Mouse (Mus musculus) kidney, postnatal 14 days (tissue): ENCODE data around the gene Trip6.
A peak's percentile ranks its signal among the peaks of the same experiment; 100 is the strongest.

ENCODE experiments used
- DNase-seq: peaks from one replicate; pipeline ENCODE4 v3.0.0; 2022; ENCODE audit warnings: mixed read lengths

The Trip6 gene

GRCm38 (mm10) chr5:137338256-137338655 lies 24.1 kb upstream of the Trip6 start:
- DNase-seq, result peak; percentile 95

GRCm38 (mm10) chr5:137337190-137337589 lies 23.0 kb upstream of the Trip6 start:
- DNase-seq, result no peak

DNA sequence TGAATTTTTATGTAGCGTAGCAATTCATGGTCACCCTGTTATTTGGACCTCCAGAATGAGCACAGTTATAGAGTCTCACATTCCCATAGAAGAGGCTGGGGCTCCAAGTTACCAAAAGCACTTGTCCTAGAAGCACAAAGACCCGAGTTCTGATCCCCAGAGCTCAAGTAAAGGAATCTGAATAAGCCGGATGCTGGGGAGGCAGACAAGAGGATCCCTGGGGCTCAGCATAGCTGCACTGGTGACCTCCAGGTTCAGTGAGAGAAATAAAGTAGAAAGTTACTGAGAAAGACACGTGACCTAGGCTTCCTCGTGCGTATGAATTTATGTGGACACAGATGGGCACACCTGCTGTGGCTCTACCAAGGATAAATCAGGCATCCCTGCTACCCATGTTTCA lies 20.9 kb upstream of the Trip6 start:
- no peak for DNase-seq

DNA sequence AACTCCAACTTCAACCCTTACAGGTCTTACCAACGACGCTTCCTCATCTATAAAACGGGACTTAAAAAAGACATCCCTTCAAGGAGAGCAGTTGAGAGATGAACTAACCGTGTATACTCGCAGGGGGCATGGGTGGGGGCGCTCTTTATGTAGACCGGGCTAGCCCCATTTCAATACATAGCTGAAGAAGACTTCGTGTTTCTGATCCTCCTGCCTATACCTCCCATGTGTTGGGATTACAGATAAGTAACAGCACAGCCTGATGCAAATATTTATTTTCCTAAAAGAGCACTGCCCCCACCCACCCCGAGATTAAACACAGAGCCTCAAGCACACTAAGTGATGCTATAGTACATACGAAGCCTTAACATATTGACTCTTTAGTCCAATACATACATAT lies 20.1 kb upstream of the Trip6 start:
- DNase-seq, result no peak

DNA sequence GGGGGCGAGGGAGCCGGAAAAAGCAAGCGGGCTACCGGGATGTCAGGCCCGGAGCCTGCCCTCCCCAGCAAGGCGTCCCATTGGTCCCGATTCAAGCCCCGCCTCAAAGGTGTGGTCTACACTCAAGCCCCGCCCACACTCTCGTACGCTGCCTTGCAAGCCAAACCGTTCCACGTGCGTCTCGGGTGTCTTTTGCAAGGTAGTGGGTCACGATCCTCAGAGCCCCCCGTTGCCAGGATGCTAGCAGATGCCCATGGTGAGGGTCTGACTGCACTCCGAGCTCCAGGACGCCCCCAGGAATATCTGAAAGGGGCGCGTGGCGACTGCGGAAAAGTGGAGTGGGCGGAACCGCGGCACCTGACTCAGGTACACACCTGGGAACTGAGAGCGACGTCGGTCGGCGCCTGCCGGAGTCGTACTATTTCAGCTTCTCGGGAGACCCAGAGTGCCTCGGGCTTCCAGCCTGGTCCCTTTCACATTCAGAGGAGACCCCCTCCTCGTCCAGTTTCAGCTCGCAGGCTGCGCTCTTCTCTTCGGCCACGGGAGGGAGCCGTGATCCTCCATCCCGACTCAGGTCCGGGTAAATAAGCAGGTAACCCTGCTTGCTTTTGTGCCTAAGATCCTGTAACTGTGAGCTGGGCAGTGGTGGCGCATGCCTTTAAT lies 19.4 kb upstream of the Trip6 start, which contains the start of gene Slc12a9:
Gene Slc12a9, minus strand, starts transcription at position 86 of the 663 bp plus-strand sequence.
- peak; percentile 97 for DNase-seq

- DNase-seq, result no peak
Observed at GRCm38 (mm10) chr5:137332857-137333511, 18.8 kb upstream of the Trip6 start.

GRCm38 (mm10) chr5:137330910-137331309 lies 16.7 kb upstream of the Trip6 start:
- DNase-seq, result no peak

DNA sequence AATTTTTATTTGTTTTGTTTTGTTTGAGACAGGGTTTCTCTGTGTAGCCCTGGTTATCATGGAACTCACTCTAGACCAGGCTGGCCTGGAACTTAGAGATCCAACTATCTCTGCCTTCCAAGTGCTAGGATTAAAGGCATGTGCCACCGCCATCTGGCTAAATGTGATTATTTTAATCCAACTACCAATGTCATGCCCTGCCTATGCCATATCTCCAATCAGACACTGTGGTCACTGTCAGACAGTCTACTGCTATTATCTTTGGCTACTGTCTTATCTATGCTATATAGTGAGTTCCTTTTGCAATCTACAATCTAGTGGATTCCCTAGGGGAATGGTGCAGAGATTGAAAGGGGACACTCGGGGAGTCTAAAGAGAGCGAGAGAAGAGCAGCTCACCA lies 6.8 kb upstream of the Trip6 start:
- no peak for DNase-seq

- DNase-seq, result peak; percentile 58
Observed at GRCm38 (mm10) chr5:137318570-137318969, 4.4 kb upstream of the Trip6 start.

DNA sequence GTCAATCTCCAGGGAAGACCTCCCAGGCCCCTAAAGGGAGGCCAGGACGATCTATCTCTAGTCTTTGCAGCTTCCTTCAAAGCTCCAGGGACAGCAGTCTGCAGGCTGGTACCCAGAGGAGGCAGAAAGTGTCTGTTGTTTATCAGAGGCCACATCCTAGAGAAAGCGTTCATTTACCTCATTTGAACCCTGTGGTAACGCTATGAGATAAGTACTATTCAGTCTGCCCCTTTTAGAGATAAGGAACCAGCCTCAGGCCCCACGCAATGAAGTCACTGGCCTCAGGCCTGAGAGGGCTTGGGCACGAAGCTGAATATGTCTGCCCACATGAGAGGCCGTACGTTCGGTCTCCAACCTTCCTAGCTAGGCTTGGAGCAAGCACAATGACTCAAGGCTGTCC lies 3.2 kb upstream of the Trip6 start:
- no peak for DNase-seq

GRCm38 (mm10) chr5:137315084-137315903 lies 1.1 kb upstream of the Trip6 start:
- DNase-seq, result peak; percentile 52

DNA sequence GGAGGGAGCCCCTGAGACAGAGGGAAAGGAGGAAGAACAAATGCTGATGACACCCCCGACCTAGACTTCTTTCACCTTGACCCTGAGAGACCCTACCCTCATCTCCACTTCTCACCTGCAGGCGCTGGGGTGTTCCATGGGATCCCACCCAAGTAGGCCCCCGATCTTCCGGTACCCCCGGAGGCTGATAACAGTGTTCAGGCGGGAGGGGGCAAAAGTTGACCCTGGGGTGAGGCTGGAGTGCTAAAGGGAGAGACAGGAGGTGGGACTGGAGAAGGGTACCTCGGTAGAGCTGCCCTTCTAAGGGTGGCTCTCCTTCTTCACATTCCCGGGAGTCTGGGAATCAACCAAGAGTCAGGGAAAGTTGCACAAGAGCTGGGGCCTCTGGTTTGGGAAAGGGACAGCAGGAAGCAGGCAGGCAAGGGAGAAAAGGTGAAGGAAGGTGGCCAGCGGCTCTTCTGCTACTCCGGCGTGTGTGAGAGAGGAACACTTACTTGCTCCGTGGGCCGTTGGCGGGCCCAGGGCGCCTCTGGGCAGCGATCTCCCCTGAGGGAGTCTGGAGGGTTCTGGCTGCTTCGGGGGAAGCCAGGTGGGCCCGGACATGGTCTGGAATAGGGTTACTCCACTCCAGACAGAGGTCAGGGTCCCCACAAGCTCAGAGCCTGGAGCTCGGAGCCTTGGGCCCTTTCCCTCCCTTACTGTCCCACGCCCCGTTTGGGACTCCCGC lies 575 bp downstream of the Trip6 start:
- no peak for DNase-seq

GRCm38 (mm10) chr5:137308356-137308755 lies 5.8 kb downstream of the Trip6 start:
- no peak for DNase-seq

- DNase-seq, result peak; percentile 95
Observed at GRCm38 (mm10) chr5:137307071-137307912, 6.9 kb downstream of the Trip6 start, which contains the start of gene Srrt. Srrt (minus strand) TSS chr5:137307674.

DNA sequence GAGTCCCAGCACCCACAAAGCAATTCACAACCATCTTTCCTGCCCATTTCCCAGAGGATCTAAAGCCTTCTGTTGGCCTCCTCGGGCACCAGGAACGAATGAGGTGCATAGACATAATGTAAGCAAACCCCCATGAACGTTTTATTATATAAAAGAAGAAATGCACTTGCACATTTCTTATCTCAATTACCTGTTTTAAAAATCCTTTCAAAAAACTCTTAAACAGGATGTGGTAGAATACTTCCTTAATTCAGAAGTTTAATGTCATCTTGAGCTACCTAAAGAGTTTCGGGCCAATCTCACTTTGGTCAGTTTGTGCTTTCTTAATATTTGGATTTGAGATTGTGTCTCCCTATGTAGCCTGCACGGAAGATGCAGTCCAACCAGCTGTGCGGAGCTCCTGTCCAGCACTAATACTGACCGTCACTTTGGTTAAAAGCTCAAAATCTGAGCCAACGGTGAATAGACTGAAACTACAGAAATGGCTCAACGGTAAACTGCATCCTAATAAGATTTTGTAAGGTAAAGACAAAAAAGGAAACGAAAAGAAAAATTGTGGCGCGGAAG lies 7.7 kb downstream of the Trip6 start:
- DNase-seq, result no peak

GRCm38 (mm10) chr5:137305822-137306221 lies 8.4 kb downstream of the Trip6 start:
- no peak for DNase-seq

DNA sequence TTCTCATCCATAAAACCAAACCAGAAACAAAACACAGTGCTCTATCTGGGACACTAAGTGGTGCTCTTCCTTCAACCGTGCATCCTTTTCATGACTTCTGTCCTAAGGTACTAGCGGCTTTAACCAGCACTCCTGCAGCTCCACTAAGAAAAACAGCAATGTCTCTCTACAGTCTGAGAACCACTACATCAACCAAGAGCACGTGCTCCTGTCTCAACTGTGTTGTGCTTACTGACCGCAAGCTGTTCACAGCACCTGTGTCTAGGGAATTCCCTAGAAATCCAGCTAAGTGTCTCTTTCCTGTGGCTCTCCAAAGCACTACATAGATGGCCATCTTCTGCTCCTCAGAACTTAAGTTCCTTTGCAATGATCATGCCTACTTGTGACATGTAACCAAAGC lies 9.4 kb downstream of the Trip6 start:
- no peak for DNase-seq

DNA sequence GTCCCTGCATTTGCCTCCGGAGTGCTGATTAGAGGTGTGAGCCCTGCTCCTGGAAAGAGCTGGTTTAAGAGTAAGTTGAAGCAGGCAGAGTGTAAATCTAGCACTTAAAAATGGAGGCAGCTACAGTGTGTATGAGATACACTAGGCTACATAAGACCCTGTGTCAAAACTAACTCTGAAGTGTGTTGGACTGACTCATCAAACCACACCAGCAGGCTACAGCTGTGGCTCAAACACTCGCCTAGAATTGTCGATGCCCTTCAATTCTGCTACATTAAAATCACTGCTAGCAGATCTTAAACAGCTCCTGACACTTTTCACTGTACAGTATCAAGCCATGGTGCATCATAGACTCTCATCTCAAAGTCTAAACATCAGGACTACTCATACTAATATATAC lies 10.0 kb downstream of the Trip6 start:
- no peak for DNase-seq

GRCm38 (mm10) chr5:137303609-137304008 lies 10.6 kb downstream of the Trip6 start:
- DNase-seq, result no peak

DNA sequence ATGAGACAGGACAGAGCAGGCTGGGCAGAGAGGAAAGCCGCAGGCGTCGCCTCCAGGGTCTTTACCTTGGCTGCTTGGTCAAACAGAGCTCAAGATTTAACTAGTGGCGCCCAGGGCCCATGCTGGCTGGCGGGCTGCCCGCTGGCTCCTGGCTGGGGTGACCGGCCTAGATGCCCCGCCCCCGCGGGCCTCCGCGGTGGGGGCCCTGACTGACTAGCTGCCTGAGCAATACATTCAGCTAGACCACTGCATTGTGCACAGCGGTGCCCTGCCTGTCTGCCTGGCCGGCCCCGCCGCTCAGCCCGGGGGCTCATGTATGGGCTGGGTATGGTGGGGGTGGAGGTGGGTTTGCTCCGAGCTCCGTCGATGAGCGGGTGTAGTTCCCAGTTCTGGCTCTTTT lies 13.0 kb downstream of the Trip6 start:
- peak; percentile 55 for DNase-seq

DNA sequence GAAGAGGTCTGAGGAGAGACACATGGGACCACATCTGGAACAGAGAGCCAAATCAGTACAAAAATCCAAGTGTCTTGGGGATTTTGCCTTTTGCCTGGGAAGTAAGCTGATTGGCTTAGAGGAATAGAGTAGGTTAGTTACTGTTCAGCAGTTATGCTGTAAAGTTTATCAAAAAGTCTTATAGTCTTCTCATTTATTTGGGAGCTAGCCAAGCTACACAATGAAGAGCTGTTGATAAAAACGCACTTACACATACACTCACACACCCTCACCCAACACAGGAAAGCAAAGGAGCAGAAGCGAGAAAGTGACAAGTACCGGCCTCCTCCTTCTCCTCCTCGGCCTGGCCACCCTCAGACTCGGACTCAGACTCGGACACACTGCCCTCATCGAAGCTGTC lies 15.0 kb downstream of the Trip6 start:
- DNase-seq, result no peak

GRCm38 (mm10) chr5:137297126-137297525 lies 17.1 kb downstream of the Trip6 start:
- no peak for DNase-seq
